Mouse (Mus musculus) olfactory bulb, adult 2 months (tissue): Measurements from ENCODE around the gene Gabrd. TPM values are rescaled to one million over a fixed set of nuclear protein-coding genes. Genes with fewer than 3 reads are reported as not detected.

ENCODE experiments used
- H3K27ac ChIP-seq: fragments of 200-500 bp; 2 replicates; pipeline ENCODE4 v1.5.1; 2012; ENCODE audit warnings: low read depth, low read length; ENCODE audit not compliant: insufficient read depth
- H3K4me1 ChIP-seq: fragments of 200-500 bp; 2 replicates; pipeline ENCODE4 v1.6.1; 2012; ENCODE audit warnings: low read length; ENCODE audit not compliant: control insufficient read depth, insufficient read depth
- H3K4me3 ChIP-seq: fragments of 200-500 bp; 2 replicates; pipeline ENCODE4 v1.5.1; 2012; ENCODE audit warnings: mild to moderate bottlenecking, low read depth, low read length, moderate library complexity; ENCODE audit not compliant: insufficient read depth
- CTCF ChIP-seq: fragments of 200-500 bp; IDR thresholded peaks from 2 replicates; pipeline ENCODE4 v1.5.1; 2012; ENCODE audit warnings: low read depth, mild to moderate bottlenecking, low read length, moderate library complexity; ENCODE audit not compliant: insufficient read depth
- POLR2A ChIP-seq: fragments of 200-500 bp; IDR thresholded peaks from 2 replicates; pipeline ENCODE4 v1.6.1; 2012; ENCODE audit warnings: mild to moderate bottlenecking, low read depth, low read length, moderate library complexity; ENCODE audit not compliant: insufficient read depth
- WGBS: fragments of 180-500 bp; shearing (Covaris S2); methylation state at CpG from one replicate; pipeline ENCODE4 v1.1.7; 2018; 5-methylcytosine and 5-hydroxymethylcytosine counted together
- polyA plus RNA-seq: library from polyadenylated mRNA; stranded (reverse); fragments of >200 nt; gene quantifications from 2 replicates; pipeline ENCODE4 v1.2.4, GENCODE M21; 2012; ENCODE audit warnings: low replicate concordance; ENCODE audit not compliant: missing spikeins, insufficient read depth, insufficient read length

The Gabrd gene
- polyA plus RNA-seq, 1 experiment, result not detected

GRCm38 (mm10) chr4:155336284-155337050, 61.4 kb downstream of the Gabrd start:
- 84% methylated on average over 12 of the region's 12 CpGs for WGBS
- H3K27ac ChIP-seq, result no peak overlapping the region
- TF ChIP-seq CTCF (no peak), POLR2A (no peak)

More at GRCm38 (mm10) chr4:155336284-155337050, 61.4 kb downstream of the Gabrd start:
- Histone ChIP-seq H3K4me1 (peaks cover 13% of the 10 kb centered on the region), H3K4me3 (no peak overlapping the region)

Other genes starting within 250 kb of the Gabrd start
- not detected in 2 replicates for gene Ski, start 175.5 kb downstream of the Gabrd start, polyA plus RNA-seq
- gene Faap20, start 148.3 kb downstream of the Gabrd start, polyA plus RNA-seq, result not detected in 2 replicates
- not detected in 2 replicates for gene Prkcz, start 36.8 kb downstream of the Gabrd start, polyA plus RNA-seq
- not detected in 2 replicates for gene Cfap74, start 11.1 kb upstream of the Gabrd start, polyA plus RNA-seq
- not detected in 2 replicates for gene Tmem52, start 71.0 kb upstream of the Gabrd start, polyA plus RNA-seq
- gene Gnb1, start 93.2 kb upstream of the Gabrd start, polyA plus RNA-seq, result 260 and 372 TPM in 2 replicates
- gene Nadk, start 164.3 kb upstream of the Gabrd start, polyA plus RNA-seq, result not detected in 2 replicates
- gene Slc35e2, start 203.3 kb upstream of the Gabrd start, polyA plus RNA-seq, result not detected in 2 replicates
- 145 TPM in 1 of 2 replicates, not detected in the other for gene Cdk11b, start 226.7 kb upstream of the Gabrd start, polyA plus RNA-seq
- not detected in 2 replicates for gene Gm10563, start 247.3 kb upstream of the Gabrd start, polyA plus RNA-seq